Mouse (Mus musculus): ENCODE results near the gene Cacna1g. TPM values are rescaled to one million over a fixed set of nuclear protein-coding genes. Genes with fewer than 3 reads are reported as not detected.
A peak's percentile ranks its signal among the peaks of the same experiment; 100 is the strongest.

The Cacna1g gene
- polyA plus RNA-seq (2012; rRNA removed), result 8.8 and 10.1 TPM in 2 replicates

DNA sequence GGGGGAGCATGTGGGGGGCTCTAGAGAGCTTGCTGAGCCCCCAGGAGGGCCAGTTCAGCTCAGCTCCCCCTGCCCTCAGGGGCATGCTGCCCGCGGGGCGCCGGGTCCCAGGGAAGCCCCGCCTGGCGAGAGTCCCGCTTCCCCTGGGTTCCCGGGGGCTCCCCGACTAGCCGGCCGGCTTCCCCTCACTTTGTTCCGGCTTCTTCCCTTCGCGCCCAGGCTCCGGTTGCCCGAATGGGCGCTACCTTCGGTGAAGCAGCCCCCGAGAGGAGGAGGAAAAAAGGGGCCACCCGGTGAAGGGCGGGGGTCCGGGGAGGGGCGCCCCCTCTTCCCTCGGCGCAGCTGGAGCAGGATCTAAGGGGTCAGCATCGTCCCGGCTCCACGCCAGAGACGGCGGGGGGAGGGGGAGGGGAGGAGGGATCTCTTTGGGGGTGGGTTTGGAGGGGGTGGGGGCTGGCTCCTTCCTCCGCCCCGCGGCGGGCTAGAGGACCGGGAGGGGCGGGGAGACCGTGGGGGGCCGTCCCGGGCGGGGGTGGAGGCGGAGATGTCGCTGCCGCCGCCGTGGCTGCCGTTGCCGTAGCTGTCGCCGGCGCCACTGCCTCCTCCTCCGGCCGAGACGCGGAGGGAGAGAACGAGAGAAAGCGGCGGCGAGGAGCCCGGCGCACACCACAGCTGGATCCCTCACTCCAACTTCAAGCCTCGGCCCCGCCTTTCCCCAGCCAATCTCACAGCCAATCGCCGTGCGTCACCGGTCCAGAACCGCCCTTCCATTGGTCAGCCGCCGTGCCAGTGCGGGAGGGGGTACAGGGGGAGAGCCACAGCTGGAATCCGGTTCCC lies at the start of gene Cacna1g:
Gene Cacna1g, minus strand, starts transcription at position 492 of the 837 bp plus-strand sequence.
- WGBS, result 2% methylated on average over 61 of the region's 71 CpGs
- no peak for DNase-seq (ENCODE audit: low read depth, low spot score)

DNA sequence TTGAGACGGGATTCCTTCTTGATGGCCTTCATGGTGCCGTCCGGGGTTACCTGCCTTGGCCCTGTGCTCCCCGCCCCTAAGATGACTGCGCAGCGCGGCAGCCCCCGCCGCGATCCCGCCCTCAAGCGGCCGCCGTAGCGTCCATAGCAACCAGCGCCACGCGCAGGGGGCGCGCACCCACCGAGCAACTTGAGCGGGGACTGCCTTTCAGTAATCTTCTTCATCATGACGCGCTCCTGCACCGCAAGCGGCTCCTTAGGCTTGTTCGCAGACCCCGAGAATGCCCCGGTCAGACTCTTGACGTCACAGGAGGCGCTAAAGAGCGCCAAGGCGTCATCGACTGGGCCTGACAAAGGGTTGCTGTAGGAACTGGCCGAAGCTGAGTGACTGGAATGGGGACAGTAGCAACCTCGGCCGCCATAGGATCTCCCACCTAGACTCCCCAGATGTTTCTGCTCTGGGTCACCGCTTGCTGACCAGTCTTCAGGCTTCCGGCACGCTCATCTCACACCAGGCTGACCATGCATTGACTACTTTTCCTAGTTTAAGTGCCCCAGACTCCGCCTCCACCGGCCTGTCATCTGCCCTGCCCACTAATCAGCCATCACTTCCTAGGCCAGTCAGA lies 47.3 kb upstream of the Cacna1g start, which contains the start of gene Mycbpap:
Gene Mycbpap, minus strand, starts transcription at position 524 of the 625 bp plus-strand sequence.
- DNase-seq (ENCODE audit: low read depth, low spot score), result no peak
- WGBS, result under 1% methylated on average over 42 of the region's 42 CpGs

DNA sequence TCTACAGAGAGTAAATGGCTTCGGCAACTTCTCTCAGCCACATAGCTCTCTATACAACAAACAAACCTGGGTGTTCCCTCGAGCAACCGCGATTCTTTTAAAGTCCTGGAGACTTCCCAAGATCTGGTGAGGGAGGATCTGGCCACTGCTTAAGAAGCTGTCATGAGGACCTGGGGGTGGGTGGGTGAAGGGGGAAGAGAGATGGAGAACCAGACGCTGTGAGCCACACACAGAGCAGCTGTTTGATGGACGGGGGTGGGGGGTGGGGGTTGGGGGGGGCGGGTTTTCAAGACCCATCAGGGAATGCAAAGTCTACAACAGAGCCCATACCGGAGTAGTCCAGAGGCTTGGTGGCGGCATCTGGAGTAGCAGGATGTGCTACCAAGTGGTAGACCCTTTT lies 39.5 kb upstream of the Cacna1g start:
- DNase-seq (ENCODE audit: low read depth, low spot score), result no peak
- 46% methylated on average over 9 of the region's 9 CpGs for WGBS

GRCm38 (mm10) chr11:94508976-94509375 lies 35.0 kb upstream of the Cacna1g start:
- WGBS, result 50% methylated on average over 10 of the region's 10 CpGs
- no peak for DNase-seq (ENCODE audit: low read depth, low spot score)

DNA sequence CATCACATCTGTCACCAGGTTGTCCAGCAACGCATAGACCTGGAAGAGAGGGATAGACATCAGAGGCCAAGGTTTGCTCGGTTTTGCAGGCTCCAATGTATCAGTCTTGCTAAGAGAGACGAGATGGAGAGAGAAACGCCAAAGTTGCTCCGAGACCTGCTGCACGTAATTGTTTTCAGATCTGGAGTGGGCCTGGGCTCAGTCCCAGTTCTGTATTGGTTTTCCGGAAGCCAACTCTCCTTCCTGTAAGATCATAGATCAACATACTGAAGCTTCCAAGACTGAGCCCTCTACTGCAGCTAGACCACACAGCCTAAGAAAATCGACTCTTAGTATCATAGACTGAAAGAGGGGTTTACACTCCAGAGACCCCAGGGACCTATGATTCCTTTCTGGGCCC lies 27.5 kb upstream of the Cacna1g start:
- 90% methylated on average over 8 of the region's 8 CpGs for WGBS

DNA sequence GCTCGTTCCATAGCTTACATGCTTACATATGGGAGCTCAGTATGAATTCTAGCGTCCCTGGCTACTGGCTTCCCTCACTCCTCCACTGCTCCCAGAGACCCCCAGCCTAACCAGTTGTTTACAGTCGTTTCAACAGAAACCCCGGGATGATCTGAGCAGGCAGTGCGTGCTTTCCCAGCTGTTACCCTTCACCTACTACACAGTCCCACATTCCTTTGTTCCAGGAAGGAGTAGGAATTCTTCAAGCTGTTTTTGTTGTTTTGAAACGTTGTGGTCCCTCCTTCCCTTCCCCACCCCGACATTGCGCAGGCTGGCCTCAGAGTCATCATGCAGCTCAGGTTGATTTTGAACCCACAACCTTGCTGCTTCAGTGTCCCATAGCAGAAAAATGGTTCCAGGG lies 26.4 kb upstream of the Cacna1g start:
- no peak for DNase-seq (ENCODE audit: low read depth, low spot score)
- WGBS, result 28% methylated on average over 8 of the region's 8 CpGs

More for the DNA sequence above, 27.5 kb upstream of the Cacna1g start:
- no peak for DNase-seq (ENCODE audit: low read depth, low spot score)

DNA sequence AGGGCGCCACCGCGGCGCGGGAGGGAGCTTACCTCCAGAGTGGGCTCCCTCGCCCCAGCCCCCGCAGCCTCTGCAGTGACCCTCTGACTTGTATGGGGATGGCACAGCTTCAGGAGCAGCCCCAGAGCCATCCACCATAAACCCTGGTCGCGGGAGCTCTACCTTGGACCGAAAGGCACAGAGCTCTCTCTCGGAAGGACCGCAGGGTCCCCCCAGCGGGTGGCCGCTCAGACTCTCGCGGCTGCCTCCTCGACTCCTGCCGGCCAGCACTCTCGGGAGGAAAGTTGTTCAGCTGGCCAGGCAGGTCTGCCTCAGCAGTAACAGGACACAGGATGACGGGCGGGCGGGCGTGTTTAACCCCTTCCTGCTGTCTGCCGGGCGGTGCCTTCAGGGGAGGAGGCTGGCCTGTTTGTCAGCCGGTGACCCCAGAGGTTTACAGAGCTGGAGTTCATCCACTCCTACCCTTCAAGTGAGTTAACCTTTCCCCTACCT lies 25.7 kb upstream of the Cacna1g start, which contains the start of gene Epn3:
Gene Epn3, minus strand, starts transcription at position 314 of the 492 bp plus-strand sequence.
- DNase-seq (ENCODE audit: low read depth, low spot score), result peak; percentile 33
- 1% methylated on average over 26 of the region's 26 CpGs for WGBS

DNA sequence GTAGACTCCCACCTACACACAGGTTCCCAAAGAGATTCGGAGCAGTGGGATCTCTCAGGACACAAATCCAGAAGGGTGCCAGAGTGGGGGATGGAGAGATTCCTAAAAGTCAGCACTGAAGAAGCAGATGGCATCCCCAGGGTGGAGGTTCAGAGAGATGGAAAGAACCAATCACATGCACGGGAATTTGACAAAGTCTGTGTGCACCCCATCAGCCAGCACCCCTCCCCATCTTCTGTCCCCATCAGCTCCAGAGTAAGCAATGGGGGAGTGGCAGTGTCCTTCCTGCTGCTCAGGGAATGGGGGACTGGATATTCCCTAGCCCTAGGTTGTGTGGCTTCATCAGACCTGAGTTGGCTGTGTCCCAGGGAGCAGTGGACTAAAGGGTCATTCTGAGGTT lies 25.0 kb upstream of the Cacna1g start:
- DNase-seq (ENCODE audit: low read depth, low spot score), result no peak
- 8% methylated on average over 2 of the region's 2 CpGs for WGBS

DNA sequence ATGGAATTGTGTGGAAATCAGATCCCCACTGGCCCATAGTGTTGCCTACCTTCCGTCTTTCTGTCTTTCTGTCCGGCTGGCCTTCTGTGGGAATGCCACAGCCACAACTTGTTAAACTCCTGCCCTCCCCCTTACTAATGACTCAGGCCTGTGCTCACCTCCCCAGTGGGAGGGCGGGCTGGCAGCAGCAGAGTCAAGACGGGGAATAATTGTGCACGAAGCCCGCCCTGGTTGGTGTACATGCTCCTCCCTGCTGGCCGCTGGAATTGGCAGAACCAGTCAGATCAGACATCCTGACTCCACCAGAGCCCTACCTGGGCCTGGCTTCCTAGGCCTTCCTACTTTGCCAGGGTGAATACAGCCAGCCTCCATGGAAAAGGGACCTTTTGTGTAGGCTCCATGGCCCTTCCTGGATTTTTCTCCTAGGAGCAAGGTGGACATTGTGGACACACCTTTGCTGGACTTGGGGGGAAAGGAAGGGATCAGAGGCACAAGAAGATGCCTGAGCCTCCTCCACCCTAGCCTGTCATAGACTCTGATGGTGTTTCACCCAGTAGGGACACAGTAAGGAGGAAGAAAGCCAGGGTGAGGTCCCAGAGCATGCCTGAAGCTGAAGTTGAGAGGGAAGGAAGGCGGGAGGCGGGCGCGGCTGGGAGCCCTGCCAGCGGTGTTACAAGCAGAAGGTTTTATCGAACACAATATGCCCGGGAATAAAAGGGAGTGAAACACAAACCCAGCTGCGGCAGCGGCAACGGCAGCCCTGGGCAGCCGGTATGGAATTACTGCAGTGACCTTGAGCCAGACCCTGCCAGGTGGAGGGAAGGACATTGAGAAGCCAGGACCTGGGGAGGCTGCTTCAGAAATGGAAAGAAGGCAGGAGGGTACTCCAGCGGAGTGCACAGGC lies 24.3 kb upstream of the Cacna1g start:
- 17% methylated on average over 19 of the region's 19 CpGs for WGBS
- DNase-seq (ENCODE audit: low read depth, low spot score), result peak; percentile 70

GRCm38 (mm10) chr11:94495415-94495814 lies 21.4 kb upstream of the Cacna1g start:
- 87% methylated on average over 3 of the region's 3 CpGs for WGBS
- DNase-seq (ENCODE audit: low read depth, low spot score), result no peak

- 54% methylated on average over 7 of the region's 7 CpGs for WGBS
- no peak for DNase-seq (ENCODE audit: low read depth, low spot score)
These were observed 17.7 kb upstream of the Cacna1g start for GRCm38 (mm10) chr11:94491749-94492099.

- 62% methylated on average over 52 of the region's 55 CpGs for WGBS
- no peak for DNase-seq (ENCODE audit: low read depth, low spot score)
These were observed 17.2 kb upstream of the Cacna1g start for GRCm38 (mm10) chr11:94491035-94491748.

GRCm38 (mm10) chr11:94489745-94490144 lies 15.7 kb upstream of the Cacna1g start:
- 51% methylated on average over 4 of the region's 4 CpGs for WGBS
- DNase-seq (ENCODE audit: low read depth, low spot score), result no peak

DNA sequence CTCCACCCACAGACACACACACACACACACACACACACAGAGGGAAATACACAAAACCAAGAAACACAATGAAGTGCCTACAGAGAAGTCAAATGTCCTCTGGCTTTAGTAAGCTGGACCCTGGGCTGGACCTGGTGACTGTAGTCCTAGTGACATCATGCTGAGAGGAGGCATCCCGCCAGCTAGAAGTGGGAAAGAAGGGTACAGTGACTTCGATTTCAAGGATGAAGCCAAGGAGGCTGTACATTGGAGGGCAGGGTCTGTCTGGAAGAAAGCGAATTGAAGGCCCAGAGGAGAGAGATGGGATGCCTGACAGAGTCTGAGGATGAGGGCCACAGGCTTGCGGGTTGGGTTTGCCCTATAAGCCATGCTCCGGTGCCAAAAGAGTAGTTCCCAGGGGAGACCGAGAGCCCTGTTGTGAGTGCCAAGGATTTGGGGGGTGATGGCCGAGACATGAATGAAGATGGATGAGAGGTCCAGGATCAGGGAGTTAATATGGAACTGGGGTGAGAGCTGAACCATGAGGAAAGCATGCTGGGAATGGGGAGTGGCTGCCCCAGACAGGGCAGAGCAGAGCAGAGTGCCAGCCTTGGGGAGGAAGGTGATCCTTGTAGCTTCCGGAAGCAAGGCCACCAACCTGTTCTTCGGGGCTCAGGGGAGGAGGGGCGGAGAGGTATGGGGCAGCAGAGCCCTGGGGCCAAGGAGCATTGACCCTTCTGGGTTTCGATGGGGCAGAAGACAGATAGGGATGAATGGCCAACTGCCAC lies 15.0 kb upstream of the Cacna1g start:
- no peak for DNase-seq (ENCODE audit: low read depth, low spot score)
- 73% methylated on average over 11 of the region's 11 CpGs for WGBS

GRCm38 (mm10) chr11:94486001-94486400 lies 12.0 kb upstream of the Cacna1g start, which contains the start of gene Spata20:
Gene Spata20 (minus strand): TSS chr11:94486179.
- no peak for DNase-seq (ENCODE audit: low read depth, low spot score)
- 4% methylated on average over 24 of the region's 24 CpGs for WGBS

- DNase-seq (ENCODE audit: low read depth, low spot score), result no peak
- WGBS, result 61% methylated on average over 5 of the region's 5 CpGs
These were observed 11.2 kb upstream of the Cacna1g start for GRCm38 (mm10) chr11:94485223-94485622.

- no peak for DNase-seq (ENCODE audit: low read depth, low spot score)
- WGBS, result 91% methylated on average over 9 of the region's 9 CpGs
These were observed 10.6 kb upstream of the Cacna1g start for GRCm38 (mm10) chr11:94484636-94485035.

- WGBS, result 75% methylated on average over 14 of the region's 14 CpGs
- no peak for DNase-seq (ENCODE audit: low read depth, low spot score)
These were observed 9.9 kb upstream of the Cacna1g start for GRCm38 (mm10) chr11:94483921-94484320.

Data from large intestine, adult 2 months (tissue).